Mouse (Mus musculus) embryonic facial prominence, embryonic 12.5 days (tissue): ENCODE measurements around the gene Serpinb6b. TPM values are rescaled to one million over a fixed set of nuclear protein-coding genes. Genes with fewer than 3 reads are reported as not detected.
"Not testable (repeated sequence)": the region's sequence is repeated elsewhere in the genome, so short reads cannot be mapped to it uniquely, and the experiment has no call there.

Experiments
- ATAC-seq: fragments of 200-750 bp; cut with Nextera tagmentation; 2 replicates; pipeline ENCODE4 v1.8.0; 2017; ENCODE audit not compliant: insufficient number of reproducible peaks, insufficient read depth, low FRiP score, low TSS enrichment
- H3K27ac ChIP-seq: fragments of 300-500 bp; sonication (generic); 2 replicates; pipeline ENCODE4 v1.5.1; 2016; ENCODE audit warnings: mild to moderate bottlenecking
- H3K27me3 ChIP-seq: fragments of 300-500 bp; sonication (generic); 2 replicates; pipeline ENCODE4 v1.6.1; 2016; ENCODE audit warnings: mild to moderate bottlenecking, moderate library complexity
- H3K36me3 ChIP-seq: fragments of 300-500 bp; sonication (generic); 2 replicates; pipeline ENCODE4 v1.6.1; 2016; ENCODE audit warnings: mild to moderate bottlenecking
- H3K4me1 ChIP-seq: fragments of 300-500 bp; sonication (generic); 2 replicates; pipeline ENCODE4 v1.6.1; 2016
- H3K4me2 ChIP-seq: fragments of 300-500 bp; sonication (generic); replicated peaks from 2 replicates; pipeline ENCODE4 v1.6.1; 2016; ENCODE audit warnings: mild to moderate bottlenecking, moderate library complexity
- H3K4me3 ChIP-seq: fragments of 300-500 bp; sonication (generic); 2 replicates; pipeline ENCODE4 v1.5.1; 2016; ENCODE audit warnings: mild to moderate bottlenecking
- H3K9ac ChIP-seq: fragments of 300-500 bp; sonication (generic); 2 replicates; pipeline ENCODE4 v1.6.1; 2016; ENCODE audit warnings: mild to moderate bottlenecking, moderate library complexity
- H3K9me3 ChIP-seq: fragments of 300-500 bp; sonication (generic); 2 replicates; pipeline ENCODE4 v1.6.1; 2016; ENCODE audit warnings: mild to moderate bottlenecking, moderate library complexity
- WGBS: fragments of 180-500 bp; shearing (Covaris S2); methylation state at CpG from one replicate; pipeline ENCODE4 v1.1.7; 2016; 5-methylcytosine and 5-hydroxymethylcytosine counted together
- polyA plus RNA-seq: library from polyadenylated mRNA; unstranded; fragments of >200 nt; fragmentation: Nextera tagmentation; extraction: Ambion mirVana; gene quantifications from 2 replicates; pipeline ENCODE4 v1.2.1, GENCODE M21; 2016

Serpinb6b gene
- polyA plus RNA-seq, 1 experiment from 2014 or later = 1.0 TPM

DNA sequence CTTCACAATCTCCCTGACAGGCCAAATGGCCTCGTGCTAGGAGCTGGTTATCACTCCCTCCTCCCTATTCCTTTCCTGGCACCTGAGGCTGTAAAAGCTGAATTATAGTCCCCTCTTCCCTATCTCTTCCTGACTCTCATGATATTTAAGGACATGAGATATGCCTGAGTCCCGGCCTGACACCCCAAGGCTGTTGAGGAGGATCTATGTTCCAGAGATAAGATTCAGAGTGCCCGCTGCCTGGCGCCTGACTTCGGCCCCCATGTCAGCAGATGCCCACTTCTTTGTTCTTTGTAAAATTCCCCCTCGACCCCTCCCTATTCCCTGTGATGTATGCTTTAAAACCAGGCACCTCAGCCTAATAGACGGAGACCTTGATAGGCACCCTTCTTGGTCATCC lies 6.5 kb upstream of the Serpinb6b start:
- H3K4me3 ChIP-seq, H3K27me3 ChIP-seq, H3K9me3 ChIP-seq, H3K36me3 ChIP-seq, H3K4me1 ChIP-seq, H3K27ac ChIP-seq, ATAC-seq, H3K4me2 ChIP-seq, H3K9ac ChIP-seq: not testable (repeated sequence)
- 83% methylated on average over 7 of the region's 7 CpGs for WGBS

DNA sequence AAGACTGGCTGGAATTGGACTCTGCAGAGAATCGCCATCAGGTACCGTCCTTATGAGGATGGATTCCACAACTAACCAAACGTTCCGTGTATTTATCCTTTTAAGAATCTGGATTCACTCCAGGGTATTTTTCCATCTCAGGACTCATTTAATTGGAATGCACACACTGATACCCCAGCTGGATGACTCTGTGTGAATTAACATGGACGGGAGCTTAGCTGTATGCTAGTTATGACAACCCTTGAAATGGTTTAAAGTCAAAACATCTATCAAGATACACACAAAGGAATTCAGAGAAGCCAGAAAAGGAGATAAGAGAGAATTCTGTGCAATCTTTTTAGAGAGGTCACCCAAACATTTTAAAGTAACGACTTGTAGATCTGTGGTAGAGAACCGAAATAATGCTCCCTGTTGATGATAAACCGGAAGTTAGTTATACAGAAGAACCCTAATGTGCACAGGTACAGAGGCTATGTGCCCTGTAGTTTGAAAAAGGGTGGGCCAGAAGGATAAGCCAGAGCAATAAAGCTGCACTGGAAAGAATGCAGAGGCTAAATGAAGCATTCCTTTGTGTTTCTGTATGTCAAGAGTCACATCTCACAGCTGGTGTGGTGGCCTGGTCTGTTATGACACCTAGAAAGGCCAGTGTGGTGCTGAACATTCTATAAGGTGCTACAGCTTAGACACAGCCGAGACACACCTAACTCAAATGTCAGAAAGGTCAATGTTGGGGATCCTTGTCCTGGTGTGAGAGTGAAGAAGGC lies 837 bp upstream of the Serpinb6b start:
- no peak for ATAC-seq
- no peak overlapping the region for H3K27ac ChIP-seq
- no peaks in the 10 kb centered on the region for H3K27me3 ChIP-seq
- H3K36me3 ChIP-seq = no peaks in the 10 kb centered on the region
- H3K9ac ChIP-seq = no peak overlapping the region
- WGBS = 82% methylated on average over 9 of the region's 9 CpGs
- peaks cover 4% of the 10 kb centered on the region; the same call in 1 of the 2 replicates for H3K4me1 ChIP-seq
- H3K9me3 ChIP-seq = no peaks in the 10 kb centered on the region
- no peak overlapping the region for H3K4me2 ChIP-seq
- no peak overlapping the region for H3K4me3 ChIP-seq

DNA sequence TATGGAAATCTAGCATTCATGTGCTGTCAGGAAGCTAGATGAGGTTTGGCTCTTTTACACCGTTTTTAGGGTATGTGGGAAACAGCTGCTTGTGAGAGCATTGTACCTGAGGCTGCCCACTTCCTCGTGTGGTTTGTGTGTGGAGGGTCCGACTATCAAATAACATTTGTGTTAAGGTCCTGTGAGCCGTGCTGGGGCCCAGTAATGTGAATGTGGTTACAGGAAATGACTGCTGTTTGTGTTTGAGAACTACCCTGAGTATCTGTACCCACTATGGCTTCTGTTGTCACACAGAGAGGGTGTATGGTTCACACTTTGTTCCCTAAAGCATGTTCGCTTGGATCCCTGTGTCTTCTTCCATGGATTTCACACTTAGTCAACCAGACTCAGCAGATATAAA lies 1.1 kb downstream of the Serpinb6b start:
- H3K9me3 ChIP-seq = no peaks in the 10 kb centered on the region
- H3K4me1 ChIP-seq = peaks cover 4% of the 10 kb centered on the region; the same call in 1 of the 2 replicates
- 60% methylated on average over 5 of the region's 5 CpGs for WGBS
- no peak overlapping the region for H3K4me2 ChIP-seq
- no peaks in the 10 kb centered on the region for H3K27me3 ChIP-seq
- no peak for ATAC-seq
- no peak overlapping the region for H3K4me3 ChIP-seq
- H3K9ac ChIP-seq = no peak overlapping the region
- H3K27ac ChIP-seq = no peak overlapping the region
- H3K36me3 ChIP-seq = no peaks in the 10 kb centered on the region

DNA sequence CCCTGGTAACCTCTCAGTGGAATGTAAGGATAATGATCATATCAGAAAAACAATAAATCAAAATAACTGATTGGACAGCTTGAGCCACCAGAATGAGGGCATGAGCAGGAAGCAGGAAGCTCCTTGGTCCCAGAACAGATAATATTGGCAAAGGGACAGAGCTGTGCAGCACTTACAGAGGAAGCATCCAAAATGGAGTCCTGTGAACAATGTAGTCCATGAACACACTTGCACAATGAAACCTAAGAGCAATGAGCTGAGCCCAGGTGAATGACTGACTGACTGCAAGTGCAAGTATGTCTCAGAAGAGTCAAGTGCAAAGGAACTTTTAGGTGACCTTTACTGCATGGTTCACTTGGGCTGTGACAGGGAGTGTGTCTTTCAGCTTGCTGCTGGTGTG lies 2.2 kb downstream of the Serpinb6b start:
- Histone ChIP-seq H3K9ac (no peak overlapping the region), H3K27ac (no peak overlapping the region), H3K36me3 (no peaks in the 10 kb centered on the region), H3K27me3 (no peaks in the 10 kb centered on the region), H3K9me3 (no peaks in the 10 kb centered on the region), H3K4me3 (no peak overlapping the region), H3K4me1 (peaks cover 4% of the 10 kb centered on the region; the same call in 1 of the 2 replicates), H3K4me2 (no peak overlapping the region)
- no peak for ATAC-seq

DNA sequence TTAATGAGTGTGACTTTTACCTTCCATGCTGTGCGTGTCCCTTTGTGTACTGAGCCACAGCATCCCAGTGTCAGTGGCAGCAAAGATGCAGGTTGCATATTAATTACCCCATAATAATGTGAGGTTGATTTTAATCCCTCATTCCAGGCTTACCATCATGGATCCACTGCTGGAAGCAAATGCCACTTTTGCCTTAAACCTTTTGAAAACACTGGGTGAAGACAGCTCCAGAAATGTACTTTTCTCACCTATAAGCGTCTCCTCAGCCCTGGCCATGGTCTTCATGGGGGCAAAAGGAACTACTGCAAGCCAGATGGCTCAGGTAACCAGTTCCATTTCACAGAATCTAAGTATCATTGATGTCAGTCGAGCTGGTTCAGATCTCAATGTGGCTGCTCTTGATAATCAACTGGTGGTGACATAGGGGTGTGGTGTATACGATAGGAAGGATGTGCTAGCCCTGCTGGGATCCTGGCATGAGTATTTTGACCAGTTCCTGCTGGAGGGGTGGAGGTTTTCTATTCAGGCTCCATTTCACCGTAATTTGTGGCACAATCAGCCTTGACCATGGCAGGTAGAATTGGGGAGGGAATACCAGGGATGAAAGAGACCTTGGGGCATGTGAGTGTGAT lies 3.5 kb downstream of the Serpinb6b start:
- Histone ChIP-seq H3K4me2 (no peak overlapping the region), H3K36me3 (no peaks in the 10 kb centered on the region), H3K27ac (no peak overlapping the region), H3K9me3 (no peaks in the 10 kb centered on the region), H3K4me1 (peaks cover 4% of the 10 kb centered on the region; the same call in 1 of the 2 replicates), H3K27me3 (no peaks in the 10 kb centered on the region), H3K4me3 (no peak overlapping the region), H3K9ac (no peak overlapping the region)
- 69% methylated on average over 5 of the region's 5 CpGs for WGBS
- ATAC-seq = no peak

DNA sequence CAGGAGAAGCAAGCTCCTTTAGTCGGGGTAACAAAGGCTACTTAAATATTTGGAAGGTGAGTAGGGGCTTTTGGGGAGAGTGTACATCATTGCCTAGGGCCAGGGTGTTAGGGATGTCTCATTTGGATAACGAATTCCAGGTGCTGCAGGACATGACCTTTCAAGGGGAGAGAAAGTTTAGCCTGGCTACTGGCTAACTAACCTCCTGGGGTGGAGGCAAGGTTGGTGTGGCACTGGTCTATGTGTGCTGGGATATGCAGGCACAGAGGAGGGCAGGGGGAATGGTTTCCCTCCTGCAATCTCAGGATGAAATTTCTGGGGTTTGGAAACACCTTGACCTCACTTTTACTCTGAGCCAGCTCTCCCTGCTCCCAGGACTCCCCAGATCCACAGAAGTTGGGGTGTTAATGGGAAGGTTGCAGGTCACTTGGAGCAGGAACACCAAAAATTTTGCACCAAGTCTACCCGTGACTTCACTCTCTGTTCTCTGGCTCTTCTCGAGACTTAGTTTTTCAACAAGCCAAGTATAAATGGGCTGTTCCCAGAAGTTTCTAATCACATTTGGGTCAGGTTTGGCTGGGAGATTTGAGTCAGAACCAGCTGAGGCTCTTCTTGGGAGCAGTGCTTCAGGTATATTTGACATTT lies 4.1 kb downstream of the Serpinb6b start:
- 57% methylated on average over 4 of the region's 4 CpGs for WGBS
- H3K4me2 ChIP-seq = no peak overlapping the region
- no peaks in the 10 kb centered on the region for H3K27me3 ChIP-seq
- H3K27ac ChIP-seq = no peak overlapping the region
- peaks cover 4% of the 10 kb centered on the region; the same call in 1 of the 2 replicates for H3K4me1 ChIP-seq
- no peak overlapping the region for H3K9ac ChIP-seq
- H3K9me3 ChIP-seq = no peaks in the 10 kb centered on the region
- no peak overlapping the region for H3K4me3 ChIP-seq
- ATAC-seq = no peak
- H3K36me3 ChIP-seq = no peaks in the 10 kb centered on the region

DNA sequence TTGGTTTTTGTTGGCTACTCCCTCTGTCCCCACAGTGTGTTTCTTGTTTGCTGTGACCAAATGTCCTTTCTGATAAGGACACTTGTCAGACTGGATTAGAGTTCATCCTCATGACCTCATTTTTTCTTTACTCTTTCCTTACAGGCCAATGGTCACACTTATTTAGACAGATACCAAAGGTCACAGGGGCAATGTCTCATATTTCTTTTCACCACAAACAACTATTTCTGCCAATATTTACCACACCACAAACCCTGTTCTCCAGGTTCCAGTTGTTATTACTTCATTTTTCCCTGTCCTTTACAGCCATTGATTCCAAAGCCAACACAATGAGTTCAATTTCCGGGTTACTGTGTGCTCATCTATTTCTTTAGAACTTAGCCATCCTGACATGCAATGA lies 4.6 kb downstream of the Serpinb6b start:
- Histone ChIP-seq H3K4me1 (peaks cover 4% of the 10 kb centered on the region; the same call in 1 of the 2 replicates), H3K9ac (no peak overlapping the region), H3K27me3 (no peaks in the 10 kb centered on the region), H3K4me2 (no peak overlapping the region), H3K27ac (no peak overlapping the region), H3K4me3 (no peak overlapping the region), H3K36me3 (no peaks in the 10 kb centered on the region), H3K9me3 (no peaks in the 10 kb centered on the region)
- WGBS = 79% methylated on average over 1 of the region's 1 CpGs
- no peak for ATAC-seq

DNA sequence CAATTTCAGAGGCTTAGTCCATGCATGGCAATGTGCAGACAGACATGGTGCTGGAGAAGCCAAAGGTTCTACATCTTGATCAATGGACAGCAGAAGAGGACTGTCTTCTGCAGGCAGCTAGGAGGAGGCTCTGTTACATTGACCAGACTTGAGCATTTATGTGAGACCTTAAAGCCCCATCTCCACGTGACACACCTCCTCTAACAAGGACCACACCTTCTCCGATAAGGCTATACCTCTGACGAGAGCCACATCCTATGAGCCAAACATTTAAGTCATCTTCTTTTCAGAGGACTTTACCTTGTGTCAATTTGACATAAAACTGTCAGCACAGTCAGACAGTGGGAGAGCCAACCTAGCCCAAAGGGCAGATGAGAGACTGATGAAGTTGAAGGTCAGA lies 5.8 kb downstream of the Serpinb6b start:
- Histone ChIP-seq H3K4me3 (no peak overlapping the region), H3K36me3 (no peaks in the 10 kb centered on the region), H3K9me3 (no peaks in the 10 kb centered on the region), H3K27me3 (no peaks in the 10 kb centered on the region), H3K4me2 (no peak overlapping the region), H3K27ac (no peak overlapping the region), H3K9ac (no peak overlapping the region), H3K4me1 (no peaks in the 10 kb centered on the region)
- ATAC-seq = no peak
- 88% methylated on average over 3 of the region's 3 CpGs for WGBS

DNA sequence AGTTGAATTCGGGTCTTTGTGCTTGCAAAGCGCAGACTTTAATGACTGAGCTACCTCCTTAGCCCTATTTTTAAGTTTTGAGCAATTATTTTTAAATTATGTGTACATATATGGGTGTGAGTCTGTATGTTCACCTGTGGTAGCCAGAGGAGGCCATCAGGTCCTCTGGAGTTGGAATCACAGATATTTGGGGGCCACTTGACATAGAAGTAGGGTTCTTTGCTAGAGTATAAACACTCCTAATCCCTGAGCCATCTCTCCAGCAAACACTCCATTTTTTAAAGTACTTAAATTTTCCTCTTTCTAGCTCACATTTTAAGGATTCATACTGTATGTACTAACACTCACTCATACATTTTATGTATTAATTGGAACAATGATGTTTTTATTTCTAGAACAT lies 9.3 kb downstream of the Serpinb6b start:
- no peaks in the 10 kb centered on the region for H3K36me3 ChIP-seq
- H3K27ac ChIP-seq = no peak overlapping the region
- H3K4me1 ChIP-seq = no peaks in the 10 kb centered on the region
- H3K27me3 ChIP-seq = no peaks in the 10 kb centered on the region
- no peak for ATAC-seq
- H3K9ac ChIP-seq = no peak overlapping the region
- 89% methylated on average over 2 of the region's 2 CpGs for WGBS
- H3K4me2 ChIP-seq = no peak overlapping the region
- H3K9me3 ChIP-seq = no peaks in the 10 kb centered on the region
- no peak overlapping the region for H3K4me3 ChIP-seq

DNA sequence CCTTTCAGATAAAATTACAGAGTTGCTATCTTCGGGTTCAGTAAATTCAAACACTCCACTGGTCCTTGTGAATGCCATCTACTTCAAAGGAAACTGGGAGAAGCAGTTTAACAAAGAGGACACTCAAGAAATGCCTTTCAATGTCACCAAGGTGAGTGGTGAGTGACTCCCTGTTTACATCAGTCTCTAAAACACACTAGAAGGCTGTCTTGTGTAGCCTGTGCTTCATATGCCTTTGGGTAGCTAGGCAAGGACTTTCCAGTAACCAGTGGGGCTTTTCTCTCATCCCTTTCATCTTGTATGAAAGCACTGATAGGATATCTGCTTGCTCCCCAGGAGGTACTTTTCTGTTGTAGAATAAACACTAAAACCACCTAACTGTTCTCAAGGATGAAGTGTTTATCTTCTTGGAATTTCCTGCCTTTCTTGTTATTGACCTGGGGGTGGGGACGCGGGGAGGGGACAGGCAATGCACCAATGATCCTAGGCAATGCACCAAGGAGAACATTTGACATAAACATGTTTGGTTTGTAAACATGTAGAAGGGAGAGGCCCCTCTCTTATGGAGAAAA lies 10.0 kb downstream of the Serpinb6b start:
- no peak for ATAC-seq
- H3K27me3 ChIP-seq = no peaks in the 10 kb centered on the region
- H3K4me2 ChIP-seq = no peak overlapping the region
- 69% methylated on average over 3 of the region's 3 CpGs for WGBS
- no peak overlapping the region for H3K9ac ChIP-seq
- no peaks in the 10 kb centered on the region for H3K4me1 ChIP-seq
- H3K4me3 ChIP-seq = no peak overlapping the region
- no peak overlapping the region for H3K27ac ChIP-seq
- H3K36me3 ChIP-seq = no peaks in the 10 kb centered on the region
- H3K9me3 ChIP-seq = no peaks in the 10 kb centered on the region

DNA sequence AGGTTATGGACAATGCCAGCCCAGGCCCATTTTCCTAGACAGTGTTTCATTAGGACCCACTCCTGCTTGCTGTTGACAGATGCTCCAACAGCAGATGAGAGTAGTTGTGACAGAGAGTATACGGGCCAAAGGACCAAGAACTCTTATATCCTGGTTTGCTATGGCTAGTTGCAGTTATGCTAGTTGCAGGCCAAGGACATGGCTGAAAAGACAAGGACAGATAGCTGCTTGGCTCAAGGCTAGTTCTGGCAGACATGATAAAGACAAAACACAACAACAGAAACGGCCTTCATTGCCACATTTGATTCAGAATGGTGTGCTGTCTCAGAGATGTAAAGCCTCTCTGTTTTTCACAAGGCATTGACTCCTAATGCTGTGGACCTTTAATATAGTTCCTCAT lies 10.7 kb downstream of the Serpinb6b start:
- Histone ChIP-seq H3K27ac (no peak overlapping the region), H3K36me3 (no peaks in the 10 kb centered on the region)
- 84% methylated on average over 2 of the region's 2 CpGs for WGBS

More for the DNA sequence above, 10.7 kb downstream of the Serpinb6b start:
- Histone ChIP-seq H3K27me3 (no peaks in the 10 kb centered on the region), H3K4me2 (no peak overlapping the region), H3K9me3 (no peaks in the 10 kb centered on the region), H3K9ac (no peak overlapping the region), H3K4me1 (no peaks in the 10 kb centered on the region), H3K4me3 (no peak overlapping the region)
- no peak for ATAC-seq
